Mouse (Mus musculus) frontal cortex, postnatal 14 days (tissue): Measurements from ENCODE around the gene Enox1.

Experiments used
- DNase-seq, 2 experiments: peaks; one replicate each; pipeline ENCODE4 v3.0.0; 2022; ENCODE audit warnings: low spot score in 2 of 2

Enox1 gene

DNA sequence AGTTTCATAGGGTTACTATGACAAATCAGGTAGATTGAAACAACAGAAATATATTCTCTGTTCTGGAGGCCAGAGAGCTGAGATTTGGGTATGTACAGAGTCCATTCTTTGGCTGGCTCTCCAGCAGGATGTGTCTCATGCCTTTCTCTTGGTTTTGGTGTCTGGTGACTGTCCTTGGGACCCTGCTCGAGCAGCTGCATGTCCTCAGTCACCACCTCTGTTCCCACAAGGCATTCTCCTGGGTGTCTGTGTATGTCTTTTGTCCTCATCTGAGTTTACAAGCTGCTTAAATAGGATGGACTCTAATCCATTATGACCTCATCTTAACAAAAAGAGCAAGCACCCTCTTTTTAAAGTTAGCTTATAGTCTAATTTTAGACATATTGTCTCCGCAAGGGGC, 410.6 kb downstream of the Enox1 start:
- no peak for DNase-seq

DNA sequence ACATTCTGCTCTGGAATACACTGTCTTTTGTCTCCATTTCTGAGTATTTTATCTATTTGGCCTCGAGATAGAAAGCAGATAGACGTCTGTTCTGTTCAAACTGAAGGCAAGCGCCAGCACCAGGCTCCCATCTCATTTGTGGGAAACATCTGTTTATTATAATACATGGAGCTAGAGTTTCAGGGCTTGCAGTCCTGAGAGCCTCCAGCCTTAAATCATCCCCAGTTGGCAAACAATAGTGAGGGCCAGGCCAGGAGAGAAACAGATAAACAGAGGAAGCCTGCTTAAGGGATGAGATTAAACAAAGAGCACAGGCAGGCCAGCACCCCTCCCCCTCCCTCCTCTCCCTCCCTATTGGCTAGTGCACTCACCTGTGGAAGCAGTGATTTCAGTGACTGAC, 417.9 kb downstream of the Enox1 start:
- no peak for DNase-seq

DNA sequence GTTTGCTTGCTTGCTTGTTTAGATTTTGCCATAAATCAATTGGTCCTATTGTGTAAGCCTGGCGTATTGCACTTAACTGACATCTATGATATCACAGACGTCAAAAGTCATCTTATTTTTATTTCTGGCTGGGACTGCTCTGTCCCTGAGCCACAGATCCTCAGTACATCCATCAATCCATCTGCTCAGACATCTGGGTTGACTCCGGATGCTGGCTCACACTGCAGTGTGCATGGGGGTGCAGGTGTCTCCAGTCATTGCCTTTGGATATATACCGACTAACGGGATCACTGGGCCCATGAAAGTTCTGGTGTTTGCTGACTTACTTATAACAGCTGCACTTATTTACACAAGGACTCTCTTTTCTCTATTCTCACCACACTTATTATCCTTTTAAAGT, 419.8 kb downstream of the Enox1 start:
- DNase-seq = no peak

DNA sequence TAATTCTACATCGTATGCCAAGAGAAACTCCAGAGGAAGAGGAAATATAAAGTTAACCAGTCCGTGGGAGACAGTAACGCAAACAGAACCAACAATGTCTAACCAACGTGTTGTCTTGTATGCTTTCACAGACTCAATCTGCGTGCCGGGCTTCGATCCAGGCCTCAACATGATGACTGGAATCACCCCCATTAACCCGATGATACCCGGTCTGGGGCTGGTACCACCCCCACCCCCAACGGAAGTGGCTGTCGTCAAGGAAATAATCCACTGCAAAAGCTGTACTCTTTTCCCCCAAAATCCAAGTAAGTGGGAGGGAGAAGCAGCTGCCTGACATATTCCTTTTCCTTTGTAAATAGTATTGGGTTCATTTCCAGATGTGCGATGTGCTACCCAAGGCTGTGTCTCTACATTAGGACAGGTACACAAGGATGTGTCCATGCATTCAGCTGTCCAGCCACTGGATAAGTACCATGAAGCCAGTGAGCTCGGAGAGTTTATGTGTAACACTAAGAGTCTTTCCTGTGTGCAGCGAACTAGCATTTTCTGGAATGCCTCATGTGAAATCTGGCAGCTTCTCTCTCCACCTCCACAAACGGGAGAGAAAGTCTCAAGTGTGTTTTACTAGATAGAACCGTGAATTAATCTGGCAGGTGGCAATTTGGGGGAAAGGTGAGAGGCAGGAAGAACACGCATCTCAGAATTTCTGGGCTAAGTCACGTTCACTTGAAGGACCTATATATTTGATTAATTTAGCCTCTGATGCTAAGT, 421.1 kb downstream of the Enox1 start:
- no peak for DNase-seq

DNA sequence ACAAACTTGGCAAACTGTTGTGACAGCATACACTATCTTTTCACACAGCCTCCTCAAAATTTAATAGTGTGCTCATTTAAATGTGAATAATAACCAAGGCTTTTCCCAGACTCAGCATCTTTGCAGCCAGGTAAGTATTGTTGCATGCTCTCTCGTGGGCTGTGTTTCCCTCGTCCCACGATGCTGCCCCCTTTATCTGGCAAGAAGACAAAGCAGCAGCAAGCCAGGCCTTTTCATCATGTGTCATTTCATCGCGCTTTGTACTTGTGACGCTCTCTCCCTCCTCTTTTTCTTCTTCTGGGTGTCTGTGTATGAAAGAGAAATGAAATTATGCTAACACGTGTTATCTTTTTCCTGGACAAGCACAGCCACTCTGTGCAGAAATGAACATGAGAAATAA, 421.8 kb downstream of the Enox1 start:
- no peak for DNase-seq

DNA sequence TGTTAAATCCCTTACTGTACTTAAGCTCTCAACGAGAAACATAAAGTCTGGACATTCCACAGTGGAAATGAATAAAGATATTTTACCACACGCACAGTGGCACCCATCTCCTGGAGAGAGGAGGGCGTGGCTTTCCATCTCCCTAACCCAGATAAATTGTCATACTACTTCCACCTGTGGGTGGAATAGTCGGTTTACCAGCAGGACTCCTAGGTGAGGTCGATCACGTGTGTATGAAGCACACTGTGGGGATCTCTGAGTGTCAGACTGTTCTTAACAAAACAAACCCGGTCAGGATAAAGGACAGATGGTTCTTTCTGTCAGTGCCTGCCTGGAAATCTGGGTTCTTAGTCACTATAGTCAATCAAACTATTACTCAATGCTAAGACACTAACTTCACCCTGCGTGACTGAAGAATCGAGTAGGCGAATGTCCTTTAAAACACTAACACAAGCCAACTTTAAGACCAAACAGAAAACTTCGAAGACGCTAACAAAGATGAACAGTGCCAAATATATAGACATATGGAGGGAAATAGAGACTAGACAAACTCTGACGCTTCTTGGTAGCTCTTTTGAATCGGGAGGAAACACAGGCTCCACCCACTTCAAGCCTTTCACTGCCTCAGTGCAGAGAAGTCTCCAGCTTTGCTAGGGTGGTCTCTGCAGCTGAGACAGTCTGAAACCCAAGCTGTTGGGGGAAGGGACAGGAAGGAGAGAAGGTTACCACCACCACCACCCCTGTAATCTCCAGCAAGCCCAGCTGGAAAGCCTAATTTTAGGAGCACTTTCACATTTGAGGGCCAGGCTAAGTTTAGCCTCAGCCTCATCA, 423.8 kb downstream of the Enox1 start:
- DNase-seq = no peak

DNA sequence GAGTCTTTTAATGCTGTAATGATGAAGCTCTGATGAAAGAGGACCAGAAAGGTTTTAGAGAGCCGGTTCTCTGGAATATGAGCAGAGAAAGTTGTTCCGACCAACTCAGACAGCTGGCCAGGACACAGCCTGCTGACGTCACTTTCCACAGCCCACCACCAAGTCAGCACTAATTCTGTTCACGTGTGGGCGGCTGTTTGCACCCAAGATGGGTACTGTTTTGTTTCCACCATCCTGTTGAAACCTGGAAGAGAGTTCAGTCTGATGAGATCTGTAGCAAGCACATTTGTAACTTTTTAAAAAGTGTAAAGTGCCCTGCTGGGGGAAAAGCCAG, 424.3 kb downstream of the Enox1 start:
- DNase-seq = peak; percentile 45 to 60

DNA sequence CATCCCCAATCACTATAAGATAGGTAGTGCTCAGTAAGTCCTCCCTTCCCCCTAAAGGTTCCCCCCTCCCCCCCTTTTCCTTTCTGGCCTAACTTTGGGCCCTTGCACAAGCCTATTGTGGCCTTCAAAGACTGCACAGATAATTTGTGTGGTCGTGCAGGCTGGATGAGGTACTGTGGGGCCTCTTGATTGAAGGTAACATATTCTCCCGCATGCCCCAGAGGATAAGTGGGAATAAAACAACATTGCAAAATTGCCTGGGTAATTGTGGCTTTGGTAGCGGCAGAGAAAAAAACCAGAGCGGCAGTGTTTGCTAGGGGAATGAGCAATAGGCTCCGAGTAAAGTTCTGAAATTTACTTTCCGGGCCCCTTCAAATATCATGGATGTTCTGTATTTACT, 425.1 kb downstream of the Enox1 start:
- no peak for DNase-seq

DNA sequence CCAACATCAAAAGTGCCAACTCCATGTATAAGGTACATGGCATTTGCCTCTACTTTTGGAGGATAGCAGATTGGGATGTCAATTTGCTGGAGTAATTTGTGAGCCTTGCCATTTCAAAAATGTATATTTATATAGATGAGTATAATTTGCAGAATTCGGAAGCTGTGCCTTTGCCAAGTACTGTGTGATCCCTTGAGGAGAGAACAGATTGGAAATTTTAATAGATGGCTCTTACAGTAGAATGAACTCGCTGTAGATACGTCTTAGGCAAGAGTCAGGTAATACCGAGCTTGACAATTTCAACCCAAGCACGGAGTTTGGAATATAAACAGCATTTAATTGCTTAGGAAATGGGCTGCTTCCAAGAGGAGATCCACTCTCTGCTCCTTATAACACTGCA, 427.9 kb downstream of the Enox1 start:
- no peak for DNase-seq

DNA sequence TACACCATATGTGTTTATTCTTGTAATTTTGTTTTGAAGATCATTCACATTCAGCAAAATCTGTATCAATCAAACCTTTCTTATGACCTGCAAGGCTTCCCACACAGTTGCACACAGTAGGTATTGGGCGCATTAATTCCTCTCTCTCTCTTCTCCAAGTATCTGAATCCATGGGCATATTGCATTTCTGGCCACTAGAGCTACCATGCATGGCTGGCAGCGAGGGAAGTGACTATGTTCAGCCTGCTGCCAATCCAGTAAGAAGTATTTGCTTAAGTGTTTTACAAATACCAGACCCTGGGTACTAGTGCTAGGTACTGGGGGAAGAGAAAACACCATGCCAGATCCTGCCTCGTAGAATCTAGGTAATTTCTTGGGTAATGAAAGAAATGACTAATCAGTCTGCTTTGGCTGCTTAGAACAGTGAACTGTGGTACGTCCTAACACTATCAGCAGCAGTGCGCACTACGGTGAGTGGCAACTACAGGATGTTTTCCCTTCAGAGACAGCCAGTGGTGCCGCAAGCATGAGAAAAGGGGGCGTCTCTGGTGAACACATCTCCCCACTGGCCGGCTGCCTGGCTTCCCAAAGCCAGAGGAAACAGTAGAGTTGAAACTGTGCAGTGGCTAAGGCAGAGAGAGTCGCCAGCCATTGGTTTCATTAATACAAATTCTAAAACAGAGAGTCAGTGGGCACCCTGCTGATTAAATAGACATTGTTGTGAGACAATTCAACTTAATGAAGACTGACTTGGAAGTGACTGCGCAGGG, 428.7 kb downstream of the Enox1 start:
- no peak for DNase-seq

DNA sequence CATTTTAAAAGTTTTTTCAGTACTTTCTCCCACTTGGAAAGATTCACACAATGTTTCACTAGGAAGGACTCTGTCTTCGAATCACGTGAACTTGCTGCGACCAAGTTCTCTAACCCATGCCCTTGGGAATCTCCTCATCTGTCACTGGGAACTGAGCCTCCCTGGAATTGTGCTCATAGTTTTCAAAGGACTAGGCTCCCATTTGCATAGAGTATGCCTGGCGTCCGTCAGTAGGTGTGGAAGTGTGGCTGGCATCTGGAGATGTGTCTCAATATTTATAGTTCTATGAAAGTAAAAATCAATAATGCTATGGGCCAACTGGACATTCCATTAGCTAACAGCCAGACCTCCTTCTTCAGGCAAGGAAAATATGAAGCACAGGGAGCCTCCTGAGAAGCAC, 429.5 kb downstream of the Enox1 start:
- no peak for DNase-seq

DNA sequence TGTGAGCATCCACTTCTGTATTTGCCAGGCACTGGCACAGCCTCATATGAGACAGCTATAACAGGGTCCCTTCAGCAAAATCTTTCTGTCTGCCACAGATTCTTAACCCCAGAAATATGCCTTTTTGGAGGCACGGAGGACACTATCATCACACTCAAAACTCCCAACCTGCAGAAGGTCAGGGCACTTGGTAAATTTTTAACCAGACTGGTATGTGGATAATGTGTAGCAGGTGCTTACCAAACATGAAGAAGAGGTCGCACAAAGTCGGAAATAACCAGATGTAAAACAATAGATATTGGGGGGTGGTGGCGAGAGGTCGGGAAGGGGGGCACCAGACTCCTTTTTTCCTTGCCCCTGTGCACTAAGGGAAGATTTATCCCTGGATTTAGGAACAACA, 430.6 kb downstream of the Enox1 start:
- no peak for DNase-seq

DNA sequence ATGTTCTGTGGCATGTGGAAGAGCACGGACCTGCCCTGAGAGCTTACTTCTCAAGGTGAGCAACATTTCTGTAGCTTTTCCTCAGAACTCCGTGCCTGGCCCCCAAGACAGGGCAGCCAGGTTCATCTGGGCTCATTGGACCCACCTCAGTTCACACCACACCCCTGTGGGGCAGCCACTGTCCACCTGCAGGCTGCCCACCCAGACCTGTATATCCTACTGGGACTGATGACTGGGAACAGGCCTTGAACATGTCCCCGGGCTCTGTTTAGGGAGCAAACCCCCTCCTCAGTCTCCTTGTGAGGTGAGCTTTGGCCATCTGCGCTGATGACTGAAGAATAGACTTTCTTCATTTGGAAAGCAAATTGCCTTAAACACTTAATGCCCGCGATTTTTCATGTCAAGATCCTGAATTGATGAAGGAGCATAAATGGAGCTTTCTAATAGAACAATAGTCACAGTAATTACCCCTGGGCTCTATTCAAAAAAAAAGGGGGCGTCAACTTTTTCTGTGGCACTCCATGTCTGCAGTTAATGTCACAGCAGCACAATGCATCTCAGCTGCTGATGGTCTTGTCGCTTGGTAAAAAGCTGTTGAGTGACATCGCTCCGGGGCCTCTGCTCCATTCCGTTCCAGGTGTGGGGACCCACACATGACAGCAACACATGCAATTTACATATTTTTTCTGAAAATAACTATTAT, 436.7 kb downstream of the Enox1 start:
- no peak for DNase-seq

DNA sequence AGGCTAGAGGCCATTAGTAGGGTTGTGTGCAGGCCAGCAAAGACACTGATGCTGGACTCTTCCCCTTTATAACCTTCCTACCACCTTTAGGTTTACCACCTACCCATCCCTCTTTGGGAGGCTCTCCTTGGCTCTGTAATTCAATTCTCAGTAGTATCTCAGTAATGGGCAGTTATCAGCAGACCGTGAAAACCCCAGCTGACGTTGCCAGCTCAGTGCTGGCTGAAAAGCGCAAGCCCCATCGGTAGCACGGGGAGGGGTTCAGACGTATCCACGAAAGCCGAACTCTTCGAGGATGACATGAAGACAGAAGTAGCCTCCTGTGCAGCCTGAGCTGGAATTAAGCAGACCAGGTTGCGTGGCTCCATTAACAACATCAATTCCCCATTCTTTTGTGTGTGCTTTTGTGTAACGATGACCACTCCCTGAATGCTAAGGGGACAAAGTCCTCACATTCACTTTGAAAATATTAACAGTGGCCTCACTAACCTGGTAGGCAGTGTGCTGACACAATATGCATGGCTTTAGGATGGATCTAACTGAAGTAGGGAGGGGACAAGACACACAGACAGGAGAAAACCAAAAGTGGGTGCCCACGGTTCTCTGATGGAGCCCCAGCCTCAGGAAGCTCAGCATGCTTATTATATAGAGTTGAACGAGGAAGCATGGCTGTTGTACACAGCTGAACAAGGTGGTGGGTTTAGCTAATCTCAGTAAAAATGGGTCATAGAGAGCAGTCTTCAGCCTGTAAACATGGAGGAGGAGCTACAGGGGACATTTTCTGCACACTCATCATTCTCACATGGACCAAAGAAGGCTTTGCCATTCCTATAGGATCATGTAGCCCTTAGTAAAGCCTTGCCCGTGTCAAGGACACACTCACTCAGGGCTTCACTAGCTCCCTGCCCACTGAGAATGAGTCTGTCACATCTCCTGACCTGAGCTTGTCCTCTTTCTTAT, 439.9 kb downstream of the Enox1 start:
- DNase-seq = no peak

DNA sequence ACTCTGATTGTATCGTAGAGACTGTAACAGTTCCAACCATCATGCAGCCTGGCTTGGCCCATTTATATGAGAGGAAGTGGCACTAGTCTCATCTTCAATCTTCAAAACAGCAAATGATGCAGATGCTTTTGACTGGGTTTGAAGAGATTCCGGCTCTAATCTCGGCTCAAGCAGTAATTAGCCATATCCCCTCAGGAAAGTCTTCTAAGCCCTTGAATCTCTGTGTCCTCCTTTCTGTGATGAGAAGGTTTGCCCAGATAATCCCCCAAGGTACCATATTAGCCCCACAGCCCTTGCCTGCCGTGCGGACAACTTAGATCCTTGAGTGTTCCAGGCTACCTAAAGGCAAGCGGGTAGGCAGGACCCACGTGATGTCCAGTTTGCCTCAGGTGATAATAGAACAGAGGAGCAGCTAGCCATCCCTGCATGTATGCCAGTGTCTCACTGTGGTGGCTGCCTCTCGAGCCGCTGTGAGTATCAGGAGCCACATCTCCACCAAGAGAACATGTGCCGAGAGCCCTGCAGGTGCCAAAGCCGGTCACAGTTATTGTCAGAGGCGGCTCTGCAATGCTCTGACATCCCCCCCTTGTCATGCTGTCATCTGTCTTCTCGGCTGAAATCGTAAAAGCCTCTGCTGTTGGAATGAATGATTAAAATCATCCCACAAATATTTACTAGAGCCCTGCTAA, 442.6 kb downstream of the Enox1 start:
- DNase-seq = no peak

DNA sequence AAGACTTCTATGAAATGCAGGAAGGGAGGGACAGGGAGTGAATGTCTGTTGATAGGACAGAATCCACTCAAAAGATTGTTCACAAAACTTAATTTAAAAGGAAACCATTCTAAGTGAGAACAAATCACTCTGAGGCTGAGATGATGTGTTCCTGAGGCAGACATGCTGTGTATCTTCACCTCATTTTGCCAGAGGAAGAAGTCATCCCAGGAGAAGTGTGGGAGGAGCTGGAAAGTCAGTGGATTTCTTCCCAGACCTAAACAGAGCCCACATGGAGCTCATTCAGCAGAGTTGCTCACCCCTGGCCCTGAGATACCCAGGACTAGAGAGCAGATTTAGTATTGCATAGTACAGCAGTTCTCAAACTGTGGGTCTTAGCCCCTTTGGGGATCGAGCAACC, 444.2 kb downstream of the Enox1 start:
- DNase-seq = no peak

DNA sequence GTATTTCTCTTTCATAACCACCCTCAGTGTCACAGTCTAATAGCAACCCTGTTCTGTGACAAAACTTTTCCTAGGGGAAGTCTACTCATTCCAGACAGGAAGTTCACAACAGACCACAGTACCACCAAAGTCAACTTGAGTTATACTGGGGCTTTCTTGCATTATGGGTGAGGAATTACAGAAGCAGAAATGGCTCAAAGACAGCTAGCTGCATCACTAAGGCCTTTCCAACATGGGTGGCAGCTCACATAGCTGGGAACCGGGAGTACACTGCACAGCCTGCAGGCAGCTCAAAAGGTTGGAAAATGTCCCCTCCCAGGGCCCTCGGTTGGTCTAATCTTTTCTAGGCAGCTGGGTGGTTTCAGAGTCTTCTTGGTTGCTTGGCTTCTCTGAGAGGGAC, 444.9 kb downstream of the Enox1 start:
- DNase-seq = no peak

DNA sequence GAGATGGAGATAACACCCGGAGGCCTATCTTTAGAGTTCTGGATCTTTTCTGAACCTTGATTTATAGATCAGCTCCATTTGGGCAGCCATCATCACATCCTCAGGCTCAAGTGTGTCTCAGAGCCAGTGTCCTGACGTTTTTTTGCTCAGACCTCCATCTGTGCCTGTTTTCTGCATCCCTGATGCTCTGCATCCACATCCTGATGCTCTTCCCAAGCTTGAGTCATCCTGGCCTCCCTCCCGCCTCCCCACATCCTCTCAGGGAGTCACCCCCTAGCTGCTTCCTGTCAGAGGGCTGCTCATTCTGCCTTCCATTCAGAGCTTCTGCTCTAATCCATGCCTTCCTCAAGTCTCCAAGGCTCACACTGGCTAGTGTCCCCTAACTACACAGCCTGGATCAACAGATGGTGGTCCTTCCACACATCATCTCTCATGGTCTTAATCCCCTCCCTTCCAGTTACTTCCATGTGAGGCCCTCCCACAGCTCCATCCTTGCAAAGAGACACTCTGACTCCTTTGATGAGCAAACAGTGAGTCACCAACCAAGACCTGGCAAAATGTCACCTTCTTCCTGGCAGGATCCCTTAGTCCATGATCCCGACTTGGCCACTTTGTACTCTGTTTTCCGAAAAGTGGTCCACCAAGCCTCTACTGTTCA, 451.7 kb downstream of the Enox1 start:
- no peak for DNase-seq

DNA sequence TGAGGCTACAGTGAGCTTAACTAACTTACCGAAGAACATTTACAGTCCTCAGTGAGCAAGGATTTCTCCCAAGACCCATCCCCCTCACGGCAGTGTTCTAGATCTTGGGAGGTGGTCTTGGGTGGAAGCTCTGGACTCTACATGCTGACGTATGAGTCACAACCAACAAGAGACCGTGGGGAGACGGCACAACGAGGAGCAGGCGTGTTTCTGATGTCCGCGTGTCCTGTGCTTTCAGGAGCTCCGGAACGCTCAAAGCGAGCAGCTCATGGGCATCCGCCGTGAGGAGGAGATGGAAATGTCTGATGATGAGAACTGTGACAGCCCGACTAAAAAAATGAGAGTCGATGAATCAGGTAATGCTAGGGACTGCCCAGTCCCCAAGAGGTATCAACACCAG, 458.6 kb downstream of the Enox1 start:
- DNase-seq = no peak

DNA sequence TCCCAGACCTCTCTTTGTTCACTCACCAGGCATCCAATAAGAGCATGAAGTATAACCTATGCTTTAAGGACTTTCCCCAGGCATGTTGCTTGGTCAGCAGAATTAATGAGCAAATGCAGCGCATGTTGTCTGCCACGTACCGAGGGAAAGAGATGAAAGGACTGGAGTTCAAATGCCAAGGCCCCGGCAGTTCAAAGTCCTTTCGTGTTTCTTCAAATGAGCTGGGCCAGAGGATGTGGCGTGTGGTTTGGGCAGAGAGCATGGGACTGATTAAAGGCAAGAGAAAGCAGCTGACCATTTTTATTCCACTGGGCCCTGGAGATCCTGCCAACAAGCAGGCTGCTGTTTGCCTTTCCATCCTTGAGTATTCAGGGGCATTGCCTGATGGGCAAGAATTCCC, 460.7 kb downstream of the Enox1 start:
- DNase-seq = no peak
